Mouse (Mus musculus) lung, postnatal 0 days (tissue): ENCODE measurements around the gene Trim2.

Experiments used
- CTCF ChIP-seq: IDR thresholded peaks from 2 replicates; pipeline ENCODE4 v1.5.1; 2016; ENCODE audit warnings: antibody characterized with exemption, mild to moderate bottlenecking
- EP300 ChIP-seq: IDR thresholded peaks from 2 replicates; pipeline ENCODE4 v1.6.1; 2016; ENCODE audit warnings: antibody characterized with exemption, mild to moderate bottlenecking, control low read depth

DNA sequence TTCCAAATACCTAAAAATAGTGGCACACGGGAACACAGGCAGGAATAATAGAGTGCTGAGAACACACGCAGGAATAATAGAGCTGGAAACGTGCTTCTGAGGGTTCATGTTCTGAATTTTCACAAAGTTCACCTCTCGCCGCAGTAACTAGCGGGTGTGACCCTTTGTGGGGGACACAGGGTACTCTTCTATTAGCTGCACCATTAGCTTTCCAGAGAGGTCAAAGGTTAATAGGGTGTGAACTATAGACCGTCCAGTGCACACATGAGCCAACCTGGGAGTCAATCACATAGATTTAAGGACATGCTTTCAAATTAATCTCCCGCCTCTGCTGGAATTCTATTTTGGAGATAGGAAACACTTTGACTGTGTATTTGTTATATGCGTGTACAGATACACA lies 11.9 kb downstream of the Trim2 start:
- TF ChIP-seq CTCF (no peak), EP300 (no peak)
